Mouse (Mus musculus) layer of hippocampus, postnatal 10 days (tissue): ENCODE measurements at regions not wholly inside any gene's neighbourhood (a gene's known extent, or its start where the extent isn't known, plus 50 kb on each side); places are given as distances from the start of the nearest gene placed in this dataset.

Experiments used
- DNase-seq, 2 experiments: peaks; one replicate each; pipeline ENCODE4 v3.0.0; 2021; ENCODE audit warnings: low spot score in 2 of 2

DNA sequence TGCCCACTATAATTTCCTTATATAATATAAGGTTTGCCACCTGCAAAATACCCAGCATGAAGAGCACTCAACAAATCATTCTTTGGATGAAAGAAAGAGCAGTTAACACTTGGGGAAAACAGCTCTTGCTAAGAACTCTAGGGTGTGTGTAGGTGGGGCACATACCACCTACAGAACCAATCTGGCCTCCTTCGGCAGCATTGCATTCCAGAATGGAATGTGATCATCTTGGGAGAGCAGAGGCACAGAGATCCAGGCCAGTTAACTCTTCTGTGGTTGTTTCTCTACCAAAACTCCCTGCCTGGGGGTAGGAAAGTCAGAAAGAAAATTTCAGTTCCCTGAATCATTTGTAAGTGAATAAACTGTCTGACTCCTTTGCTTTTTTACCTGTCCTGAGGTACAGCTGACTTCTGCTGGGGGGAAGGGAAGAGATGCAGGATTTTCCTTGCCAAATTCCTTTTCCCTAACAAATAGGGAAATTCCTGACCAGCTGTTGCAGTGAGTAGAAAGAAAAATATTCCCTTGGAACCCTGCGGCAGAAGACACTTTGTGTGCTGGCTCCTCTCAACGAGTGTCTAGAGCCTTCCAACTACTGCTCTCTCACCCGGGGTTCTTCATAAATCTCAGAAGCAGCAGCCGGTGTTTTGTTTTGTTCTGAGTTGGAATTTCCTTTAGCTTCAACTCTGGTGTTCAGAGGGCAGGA lies 112.8 kb upstream of the Frmd6 start:
- no peak for DNase-seq

DNA sequence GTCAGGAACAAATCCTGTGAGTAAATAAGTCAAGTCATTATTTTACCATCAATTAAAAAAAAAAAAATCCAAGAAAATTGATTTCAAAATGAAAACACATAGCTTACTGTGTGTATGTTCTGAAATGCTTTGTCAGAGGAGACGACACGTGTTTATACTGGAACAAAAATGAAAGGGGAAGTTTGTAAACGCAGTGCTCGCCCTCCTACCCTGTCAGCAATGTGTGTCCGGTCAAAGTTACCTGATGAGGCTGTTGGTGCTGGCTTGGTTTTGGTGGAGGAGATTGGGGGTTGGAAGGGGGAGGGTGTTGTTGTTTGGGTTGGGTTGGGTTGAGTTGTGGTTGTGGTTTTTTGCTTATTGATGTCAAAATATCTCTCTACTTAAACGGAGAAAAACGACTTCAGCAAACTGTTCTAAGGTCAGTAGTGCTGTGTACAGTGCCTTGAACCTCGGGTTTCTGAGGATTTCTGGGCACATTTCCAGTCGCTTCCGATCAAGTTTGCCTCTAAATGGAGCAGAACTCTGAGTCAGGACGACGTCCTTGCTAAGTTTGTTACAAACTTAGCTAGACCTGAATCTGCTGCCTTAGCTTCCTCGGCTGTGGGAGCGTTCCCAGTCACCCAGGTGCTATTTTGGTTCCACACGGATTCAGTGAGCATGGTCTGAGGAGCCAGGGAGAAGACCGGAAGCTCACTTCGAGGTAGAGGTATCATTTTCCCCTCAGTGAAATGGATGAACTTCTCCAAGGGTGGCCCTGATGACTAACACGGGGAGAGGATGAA lies 111.6 kb upstream of the Frmd6 start:
- DNase-seq: no peak

DNA sequence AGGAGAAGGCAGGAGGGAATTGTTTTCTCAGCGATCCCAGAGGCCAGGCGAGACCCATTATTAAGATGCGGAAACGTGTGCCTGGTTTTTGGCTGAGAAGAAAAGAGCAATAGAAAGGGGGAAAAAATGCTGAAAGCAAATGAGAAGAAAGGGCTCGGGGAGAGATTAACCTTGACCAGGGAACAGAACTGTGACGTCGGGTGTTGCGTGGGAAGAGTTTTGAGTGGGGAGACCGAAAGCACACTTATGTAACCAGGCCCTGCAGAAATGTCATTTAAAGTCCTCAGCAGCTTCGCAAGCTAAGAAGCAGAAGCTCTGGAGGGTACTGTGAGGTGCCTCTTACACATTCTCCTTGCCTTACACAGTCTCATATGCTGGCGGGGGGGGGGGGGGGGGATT lies 111.0 kb upstream of the Frmd6 start:
- no peak for DNase-seq

DNA sequence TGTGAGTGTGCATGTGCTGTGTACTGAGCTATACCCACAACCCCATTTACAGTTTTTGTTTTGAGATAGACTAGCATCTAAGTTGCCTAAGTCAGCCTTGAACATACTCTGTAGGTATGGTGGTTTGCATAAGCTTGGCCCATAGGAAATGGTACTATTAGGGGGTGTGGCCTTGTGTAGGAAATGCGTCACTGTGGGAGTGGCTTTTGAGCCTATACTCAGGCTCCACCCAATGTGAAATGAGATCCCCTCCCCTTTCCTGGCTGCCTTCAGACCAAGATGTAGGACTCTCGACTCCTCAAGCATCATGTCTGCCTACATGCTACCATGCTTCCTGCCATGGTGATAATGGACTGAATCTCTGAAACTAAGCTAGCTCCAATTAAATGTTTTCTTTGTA lies 109.5 kb upstream of the Frmd6 start:
- DNase-seq: no peak

DNA sequence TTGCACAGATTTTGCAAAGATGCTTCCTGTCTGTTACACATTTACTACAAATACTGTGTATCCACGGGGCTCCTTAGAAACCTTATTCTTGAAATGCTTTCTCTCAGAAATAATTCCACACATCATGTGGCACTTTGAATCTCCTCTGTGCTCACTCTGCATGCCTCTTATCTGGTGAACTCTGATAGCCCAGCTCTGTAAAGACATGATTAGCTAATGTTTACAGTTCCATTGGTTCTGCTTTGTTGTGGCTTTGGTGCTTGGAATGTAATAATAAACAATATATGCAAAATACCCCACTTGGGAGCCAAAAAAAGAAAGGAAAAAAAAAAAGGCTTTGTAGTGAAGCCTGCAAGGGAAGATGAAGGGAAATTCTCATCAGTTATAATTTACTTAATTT lies 106.7 kb upstream of the Frmd6 start:
- DNase-seq: no peak

DNA sequence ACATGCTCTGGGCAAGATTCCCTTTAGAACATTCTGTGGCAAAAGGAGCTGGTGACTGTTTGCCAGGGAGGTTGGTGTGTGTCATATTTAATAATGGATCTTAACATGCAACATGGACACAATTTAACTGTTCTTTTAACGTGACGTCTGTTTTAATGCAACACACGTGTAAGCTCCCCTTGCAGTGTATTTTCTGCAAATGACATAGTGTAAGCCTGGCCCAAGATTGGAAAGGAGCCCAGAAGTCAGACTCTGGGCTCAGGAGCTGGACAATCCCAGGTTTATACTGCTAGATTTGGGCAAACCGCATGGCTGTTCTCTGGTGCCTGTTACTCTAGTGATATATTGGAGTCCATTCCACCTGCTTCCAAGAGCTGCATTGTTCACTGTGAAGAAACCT lies 106.1 kb upstream of the Frmd6 start:
- peak in 1 of 2 experiments; percentile 28 for DNase-seq

DNA sequence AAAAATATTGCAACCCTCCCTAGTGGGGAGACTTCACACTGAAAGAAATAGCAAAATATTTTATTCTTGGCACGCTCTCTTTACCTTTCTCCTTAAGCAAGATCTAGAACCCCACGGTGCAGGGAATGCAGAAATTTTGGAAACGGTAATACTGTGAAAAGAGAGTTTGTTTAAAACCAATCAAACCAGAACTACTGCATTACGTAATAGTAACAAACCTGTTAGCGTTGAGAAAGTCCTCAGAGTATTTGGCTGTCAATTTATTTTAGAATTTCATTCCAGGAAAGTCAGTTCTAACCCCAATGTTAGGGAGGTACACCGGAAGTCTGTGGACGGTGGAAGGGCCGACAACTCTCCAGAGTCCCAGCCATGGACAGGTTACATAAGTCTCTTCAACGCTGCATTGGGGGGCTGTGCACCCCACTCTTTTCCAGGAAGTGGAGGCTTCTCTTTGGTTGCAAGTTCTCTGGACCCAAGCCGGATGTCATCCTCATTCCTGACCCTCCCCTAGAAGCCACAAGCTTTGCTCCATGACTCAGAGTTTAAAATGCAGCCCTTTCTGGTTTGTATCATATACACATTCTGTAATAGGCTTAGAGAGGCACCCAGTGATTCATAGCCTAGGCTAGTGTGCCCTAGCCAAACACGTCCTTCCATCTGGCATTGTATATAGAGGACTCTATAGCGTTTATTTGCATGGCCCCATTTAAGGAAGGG lies 105.0 kb upstream of the Frmd6 start:
- DNase-seq: no peak

DNA sequence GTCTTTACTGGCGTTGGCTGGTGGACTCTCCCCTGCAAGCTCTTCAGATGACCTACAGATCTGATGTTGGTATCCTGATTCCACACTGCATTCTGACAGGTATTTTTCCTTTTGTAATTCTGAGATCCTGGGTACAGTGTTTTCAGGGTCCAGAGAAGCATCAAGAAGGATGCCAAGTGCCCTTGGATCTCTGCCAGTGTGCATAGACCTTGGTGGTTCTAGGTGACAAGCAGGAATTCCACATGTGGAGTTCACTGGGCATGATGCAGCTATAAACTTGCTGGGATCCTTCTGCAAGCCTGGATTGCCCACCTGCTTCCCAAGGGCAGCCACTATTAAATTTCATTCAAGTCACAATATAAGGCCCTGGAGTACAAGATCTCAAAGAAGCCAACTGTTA lies 100.0 kb upstream of the Frmd6 start:
- DNase-seq: no peak

DNA sequence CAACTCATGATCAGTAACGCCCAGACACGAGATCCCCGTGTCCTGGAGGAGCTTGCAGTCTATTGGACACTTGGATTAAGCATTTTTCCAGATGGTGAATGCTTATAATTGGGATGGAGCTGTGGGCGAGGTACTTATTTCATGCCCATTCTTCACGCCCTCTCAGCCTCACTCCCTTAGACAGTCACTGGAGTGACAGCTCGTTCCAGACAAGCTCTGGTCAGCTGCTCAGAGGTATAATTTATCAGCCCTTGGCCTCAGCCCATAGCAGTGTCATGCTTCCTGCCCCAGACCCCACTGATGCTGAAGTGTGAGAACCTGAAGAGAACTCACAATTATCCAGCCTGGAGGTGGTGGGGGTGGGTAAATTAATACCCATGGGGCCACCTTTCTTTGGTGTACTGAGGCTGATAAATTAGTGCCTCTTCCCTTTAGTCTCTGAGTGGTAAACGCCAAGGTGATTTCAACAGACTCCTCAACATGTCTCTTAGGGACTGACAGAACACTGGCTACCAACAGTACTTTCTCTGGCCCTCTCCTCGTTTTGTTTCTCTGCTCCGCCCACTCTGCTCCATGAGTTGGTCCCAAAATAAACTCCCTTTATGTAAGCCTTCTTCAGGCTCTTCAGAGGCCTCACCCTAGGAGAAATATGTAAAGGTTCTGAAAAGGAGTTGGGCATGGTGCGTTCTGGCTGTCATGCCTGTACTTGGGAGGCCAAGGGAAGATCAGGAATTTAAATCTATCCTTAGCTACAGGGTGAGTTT lies 97.6 kb upstream of the Frmd6 start:
- DNase-seq: no peak

DNA sequence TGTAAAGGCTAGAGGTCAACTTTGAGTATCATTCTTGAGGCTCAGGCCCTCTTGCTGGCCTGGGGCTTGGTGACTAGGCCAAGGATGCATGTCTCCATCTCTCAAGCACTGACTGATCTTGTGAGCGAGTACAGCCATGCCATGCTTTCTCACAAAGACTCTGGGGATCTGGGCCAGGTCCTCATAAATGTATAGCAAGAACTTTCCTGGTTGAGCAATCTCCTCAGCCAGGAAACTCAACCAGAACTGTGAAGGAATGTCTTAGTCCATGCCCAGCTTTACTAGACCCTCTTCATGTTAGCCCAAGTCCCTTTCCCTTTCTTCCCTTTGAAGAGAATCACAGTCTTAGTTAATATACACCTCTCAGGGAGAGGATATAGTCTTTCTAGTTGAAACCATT lies 96.9 kb upstream of the Frmd6 start:
- DNase-seq: no peak

DNA sequence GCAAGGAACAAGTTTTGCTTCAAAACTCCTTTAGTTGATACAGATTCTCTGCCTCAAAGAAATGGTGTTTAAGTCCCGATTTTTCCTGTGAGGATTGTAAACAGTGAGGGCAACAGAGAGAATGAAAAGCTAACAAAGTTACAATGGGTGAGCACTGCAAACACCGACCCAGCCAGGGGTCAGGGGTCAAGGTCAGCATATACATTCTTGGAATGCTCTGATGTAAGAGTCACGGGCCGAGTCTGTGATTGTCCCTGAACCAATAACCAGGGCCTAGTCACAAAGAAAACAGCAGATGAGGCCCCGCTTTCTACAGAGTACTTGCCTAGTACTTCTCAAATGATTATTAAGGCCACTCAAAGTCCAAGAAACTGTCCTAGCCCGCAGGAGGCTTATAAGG lies 95.4 kb upstream of the Frmd6 start:
- DNase-seq: no peak

DNA sequence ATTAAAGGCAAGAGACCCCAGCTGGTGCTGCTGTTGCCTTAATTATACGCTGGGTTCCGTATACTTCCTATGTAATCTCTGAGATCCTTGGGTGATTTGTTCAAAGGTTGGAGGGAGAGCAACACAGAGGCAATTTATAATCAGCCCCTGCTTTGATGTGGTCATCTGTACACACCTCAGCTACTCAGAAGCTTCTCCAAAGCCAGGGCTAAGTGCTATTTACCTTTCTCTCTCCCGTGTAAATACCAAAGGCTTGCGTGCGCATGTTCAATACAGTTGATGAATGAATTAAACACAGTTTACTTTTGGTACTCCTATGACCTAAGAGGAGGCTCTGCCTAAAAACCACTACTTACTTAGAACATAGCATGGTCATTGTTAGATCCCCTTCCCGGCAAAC lies 93.8 kb upstream of the Frmd6 start:
- no peak for DNase-seq

DNA sequence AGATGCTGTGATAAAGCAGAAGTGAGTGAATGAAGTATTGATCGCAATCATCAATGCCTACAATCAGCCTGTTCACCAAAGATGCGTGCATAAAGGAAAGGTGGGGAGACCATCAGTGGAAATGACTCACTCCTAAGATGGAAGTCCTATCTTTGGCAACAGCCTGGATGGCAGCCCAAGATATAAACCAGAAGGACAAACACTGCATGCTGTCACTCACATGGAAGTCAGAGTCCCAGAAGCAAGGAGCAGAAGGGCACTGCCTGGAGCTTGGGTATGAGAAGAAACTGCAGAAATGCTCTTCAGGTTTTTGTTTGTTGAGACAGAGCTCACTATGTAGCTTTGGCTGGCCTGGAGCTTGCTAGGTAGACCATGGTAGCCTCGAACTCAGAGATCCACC lies 92.7 kb upstream of the Frmd6 start:
- no peak for DNase-seq

DNA sequence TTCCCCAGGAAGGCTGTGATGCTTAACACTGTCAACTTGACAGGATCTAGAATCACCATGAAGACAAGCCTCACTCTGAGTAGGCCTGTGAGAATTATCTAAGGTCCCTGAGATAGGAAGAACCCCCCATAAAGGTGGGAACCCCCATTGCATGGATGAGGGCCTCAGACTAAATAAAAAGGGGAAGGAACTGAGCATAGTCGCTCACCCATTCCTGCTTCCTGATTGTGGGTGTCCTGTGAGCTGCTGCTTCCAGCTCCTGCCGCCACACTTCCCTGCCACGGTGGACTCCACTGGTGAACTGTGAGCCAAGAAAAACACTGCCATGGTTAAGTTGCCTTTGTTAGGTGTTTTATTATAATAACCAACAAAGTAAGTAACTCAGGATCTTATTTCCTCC lies 86.8 kb upstream of the Frmd6 start:
- no peak for DNase-seq

DNA sequence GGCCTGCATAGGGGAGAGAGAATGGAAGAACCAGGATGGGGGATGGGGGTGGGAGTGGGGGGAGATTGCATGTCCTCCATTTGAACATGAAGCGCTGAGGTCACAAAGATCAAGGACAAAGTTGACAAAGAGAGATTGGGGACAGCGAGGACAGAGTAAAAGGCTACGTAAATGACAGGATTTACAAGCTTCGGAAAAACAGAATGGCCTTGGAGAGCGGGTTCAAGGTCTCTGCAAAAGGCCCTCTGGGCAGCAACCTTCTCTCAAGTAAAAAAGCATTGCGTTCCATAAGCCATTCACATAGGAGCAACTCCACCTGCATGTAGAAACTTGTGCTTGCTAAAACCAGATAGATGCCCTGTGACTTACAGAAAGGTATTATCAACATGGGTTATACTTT lies 86.0 kb upstream of the Frmd6 start:
- DNase-seq: no peak

DNA sequence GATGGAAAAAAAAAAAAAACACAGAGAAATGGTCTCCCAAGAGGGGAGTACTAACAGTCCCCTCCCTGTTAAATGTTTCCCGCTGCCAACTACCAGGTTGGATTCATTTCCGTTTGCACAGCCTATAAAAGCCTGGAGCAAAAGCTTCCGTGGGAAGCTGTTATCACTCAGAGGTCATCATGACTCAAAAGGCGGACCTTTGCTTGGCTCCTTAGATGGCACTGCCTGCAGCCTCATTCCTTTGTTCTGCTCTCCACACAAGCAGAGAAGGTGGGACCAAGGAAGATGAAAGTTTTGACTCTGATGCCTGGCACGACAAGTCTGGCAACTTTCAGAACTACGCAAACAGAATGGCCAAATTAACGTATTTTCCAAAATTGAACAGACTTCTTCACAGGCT lies 85.5 kb upstream of the Frmd6 start:
- no peak for DNase-seq

DNA sequence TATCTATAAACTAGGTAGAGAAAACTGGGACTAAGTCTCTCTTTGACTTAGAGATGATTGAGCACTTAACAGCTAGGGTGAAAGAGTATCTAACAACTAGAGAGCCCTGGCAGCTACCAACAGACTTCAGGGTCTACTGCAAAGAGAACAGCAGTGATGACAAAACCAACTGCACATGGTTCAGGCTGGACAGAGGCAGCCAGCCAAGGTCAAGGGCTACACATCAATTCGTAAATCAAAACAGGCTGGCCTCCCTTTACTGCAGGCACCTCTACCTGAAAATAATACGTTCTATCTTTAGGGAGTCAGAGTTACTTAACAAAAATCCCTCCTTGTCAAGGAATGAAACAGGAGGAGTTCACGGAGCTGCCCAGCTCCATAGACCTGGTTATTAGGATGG lies 82.5 kb upstream of the Frmd6 start:
- no peak for DNase-seq

DNA sequence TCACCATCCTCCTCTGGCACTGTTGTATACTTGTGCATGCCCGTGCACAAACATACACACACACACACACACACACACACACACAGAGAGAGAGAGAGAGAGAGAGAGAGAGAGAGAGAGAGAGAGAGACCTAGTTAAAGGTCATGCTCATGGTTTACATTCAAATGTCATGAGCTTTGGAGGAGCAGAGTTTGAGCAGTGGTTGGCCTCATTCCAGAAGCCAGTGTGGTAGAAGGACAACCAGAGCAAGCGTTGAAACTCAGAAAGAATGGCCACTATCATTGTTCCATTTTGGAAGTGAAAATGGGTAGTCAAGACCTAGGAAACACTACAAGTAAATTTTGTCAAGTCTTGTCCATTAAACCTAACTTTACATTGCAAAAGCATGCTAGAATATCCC lies 79.6 kb upstream of the Frmd6 start:
- no peak for DNase-seq

DNA sequence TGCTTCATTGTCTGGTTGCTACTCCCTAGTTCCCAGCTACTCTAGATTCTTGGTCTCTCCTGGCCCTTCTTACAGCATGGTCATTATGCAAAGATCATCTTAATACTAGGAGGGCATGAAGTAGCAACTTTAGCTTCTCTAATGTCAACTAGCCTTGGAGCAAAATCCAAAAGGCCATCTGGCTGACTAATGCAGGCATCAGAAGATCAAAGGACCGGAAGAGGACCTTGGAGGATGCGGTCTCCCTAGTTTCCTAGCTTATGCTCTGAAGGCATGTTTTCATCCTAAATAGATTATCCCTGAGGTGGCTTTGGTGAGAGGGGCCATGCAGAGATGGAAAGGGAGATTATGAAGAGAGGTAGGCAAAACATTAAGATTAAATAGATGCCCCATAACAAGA lies 75.7 kb upstream of the Frmd6 start:
- DNase-seq: no peak

DNA sequence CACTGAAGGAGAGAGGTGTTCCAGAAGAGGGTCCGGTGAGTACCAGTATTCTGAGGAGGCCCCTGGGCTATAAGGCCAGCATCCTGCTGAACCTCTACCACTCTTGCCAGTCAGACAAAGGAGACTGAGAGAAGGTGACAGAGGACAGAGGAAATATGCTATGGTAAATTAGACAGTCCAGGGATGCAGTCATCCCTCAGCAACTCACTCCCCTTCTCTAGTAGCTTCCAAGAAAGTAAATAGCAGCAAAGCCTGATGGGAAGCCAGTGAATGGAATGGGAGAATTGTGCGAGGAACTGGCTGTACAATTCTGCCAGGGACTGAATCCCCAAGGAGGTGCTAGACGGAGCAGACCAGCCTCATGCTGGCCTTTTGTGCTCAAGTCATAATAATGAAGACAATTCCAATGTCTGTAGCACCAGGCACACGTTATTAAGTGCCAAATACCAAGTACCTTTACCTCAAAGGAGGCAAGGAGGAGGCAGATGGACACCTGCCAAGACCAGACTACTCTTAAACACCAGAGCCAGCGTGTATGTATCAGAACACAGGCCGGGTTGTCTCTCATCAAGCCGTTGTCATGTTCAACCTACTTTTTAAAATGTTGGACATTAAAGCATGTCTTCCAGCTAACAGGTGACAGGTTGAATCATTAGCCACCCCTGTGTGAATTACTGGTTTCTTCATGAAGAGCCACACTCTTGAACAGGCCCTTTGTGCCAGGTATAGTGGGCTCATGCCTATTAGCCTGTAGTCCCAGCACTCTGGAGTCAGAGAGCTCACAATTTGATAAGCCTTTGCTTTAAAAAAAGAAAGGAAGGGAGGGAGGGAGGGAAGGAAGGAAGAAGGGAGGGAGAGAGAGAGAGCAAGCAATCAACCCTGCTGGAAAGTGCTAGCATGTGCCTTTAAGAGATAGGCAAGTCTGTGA lies 74.4 kb upstream of the Frmd6 start:
- no peak for DNase-seq
